Mouse (Mus musculus): ENCODE results near the gene Gm39653. TPM values are rescaled to one million over a fixed set of nuclear protein-coding genes. Genes with fewer than 3 reads are reported as not detected.

Gm39653 gene
- polyA plus RNA-seq, 1 experiment, result not detected

DNA sequence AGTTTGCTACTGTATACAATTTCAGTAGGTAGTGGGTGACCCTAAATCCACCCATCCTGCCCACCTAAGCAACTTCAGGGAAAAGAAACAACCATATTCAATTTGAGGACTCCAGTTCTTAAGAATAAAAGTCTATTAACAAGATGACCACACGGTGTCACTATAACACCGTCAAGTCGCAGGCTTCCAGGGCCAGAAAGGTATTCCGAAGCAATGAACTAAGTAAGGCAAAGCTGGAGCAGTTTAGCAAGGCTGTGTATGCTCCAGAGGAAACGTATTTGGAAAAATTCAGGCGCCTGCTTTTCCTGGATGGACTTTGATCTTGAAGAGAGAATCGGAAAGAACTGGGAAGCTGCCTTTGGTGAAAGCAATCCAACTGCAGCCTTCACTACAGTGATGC lies 43.8 kb downstream of the Gm39653 start:
- WGBS, result 2% methylated on average over 7 of the region's 7 CpGs
- TF ChIP-seq CTCF (IDR thresholded peaks at IDR 0.05; ENCODE audit: borderline replicate concordance, insufficient read depth, low read depth, low read length) (peak; percentile 79), POLR2A (IDR thresholded peaks at IDR 0.05; ENCODE audit: borderline replicate concordance, insufficient read depth, low read length) (no peak)
- Histone ChIP-seq H3K27ac (ENCODE audit: insufficient read depth, low read length) (no peak overlapping the region), H3K4me3 (replicated peaks; ENCODE audit: insufficient read depth, low read depth, low read length) (no peak overlapping the region), H3K4me1 (ENCODE audit: control insufficient read depth, insufficient read depth, low read length) (no peaks in the 10 kb centered on the region), H3K27me3 (ENCODE audit: control insufficient read depth, insufficient read depth, low read length) (no peaks in the 10 kb centered on the region)
- peak; percentile 33 to 51 for DNase-seq

DNA sequence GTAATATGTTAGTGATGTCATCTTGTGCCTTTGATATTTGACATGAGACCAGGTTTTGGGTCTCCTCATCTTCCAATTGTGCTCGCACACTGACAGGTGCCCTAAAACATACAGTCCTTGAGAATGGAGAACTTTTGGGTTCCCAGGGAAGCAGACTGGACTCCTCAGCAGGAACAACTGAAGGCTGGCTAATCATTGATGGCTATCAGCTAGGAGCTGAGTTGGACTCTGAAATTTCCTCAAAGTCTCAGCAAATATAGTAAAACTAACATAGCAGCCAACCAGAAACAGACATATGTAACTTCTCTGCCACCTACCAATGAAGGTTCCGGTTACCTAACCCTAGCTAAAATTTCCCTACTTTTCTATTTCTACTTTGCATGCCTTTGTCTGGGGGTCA lies 50.3 kb downstream of the Gm39653 start:
- no peak for TF ChIP-seq POLR2A (IDR thresholded peaks at IDR 0.05; ENCODE audit: borderline replicate concordance, insufficient read depth, low read length)
- TF ChIP-seq CTCF (IDR thresholded peaks at IDR 0.05; ENCODE audit: borderline replicate concordance, insufficient read depth, low read depth, low read length), result no peak
- 99% methylated on average over 2 of the region's 2 CpGs for WGBS
- Histone ChIP-seq H3K27me3 (ENCODE audit: control insufficient read depth, insufficient read depth, low read length) (no peaks in the 10 kb centered on the region), H3K27ac (ENCODE audit: insufficient read depth, low read length) (no peak overlapping the region), H3K4me1 (ENCODE audit: control insufficient read depth, insufficient read depth, low read length) (no peaks in the 10 kb centered on the region), H3K4me3 (replicated peaks; ENCODE audit: insufficient read depth, low read depth, low read length) (no peak overlapping the region)
- DNase-seq, result no peak

DNA sequence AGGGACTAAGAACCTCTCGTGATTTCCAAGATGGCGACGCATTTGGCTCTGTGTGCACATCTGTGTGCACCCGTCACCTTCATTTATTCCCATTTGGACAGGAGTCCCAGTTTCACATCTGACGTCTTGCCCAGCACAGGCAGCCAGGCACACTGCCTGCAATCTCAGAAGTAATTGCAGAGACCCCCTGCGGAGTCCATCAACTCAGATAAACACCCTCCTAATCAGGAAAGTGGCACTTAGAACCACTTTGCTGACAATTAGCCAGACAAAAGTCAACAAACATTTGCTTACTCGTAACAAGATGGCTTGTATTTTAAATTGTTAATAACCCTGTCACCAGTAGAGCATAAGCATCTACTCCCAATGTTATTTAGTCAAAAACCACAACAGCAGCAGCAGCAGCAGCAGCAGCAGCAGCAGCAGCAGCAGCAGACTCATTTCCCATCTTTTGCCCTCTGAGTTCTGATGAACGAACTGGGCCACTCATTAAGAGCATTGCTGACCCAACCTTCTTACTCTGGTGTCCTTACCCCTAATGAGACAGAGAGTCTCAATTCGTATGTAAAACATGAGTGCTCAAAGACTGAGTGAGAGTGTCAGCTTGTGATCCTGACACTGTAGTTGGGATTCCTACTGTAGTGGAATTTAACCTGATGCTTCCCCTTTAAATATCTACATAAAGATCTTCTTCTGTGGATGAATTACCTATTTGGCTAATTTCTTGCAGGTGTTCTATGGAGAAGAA lies 51.6 kb downstream of the Gm39653 start:
- WGBS, result 19% methylated on average over 9 of the region's 9 CpGs
- Histone ChIP-seq H3K4me1 (ENCODE audit: control insufficient read depth, insufficient read depth, low read length) (no peaks in the 10 kb centered on the region), H3K27ac (ENCODE audit: insufficient read depth, low read length) (no peak overlapping the region), H3K4me3 (replicated peaks; ENCODE audit: insufficient read depth, low read depth, low read length) (no peak overlapping the region), H3K27me3 (ENCODE audit: control insufficient read depth, insufficient read depth, low read length) (no peaks in the 10 kb centered on the region)
- TF ChIP-seq POLR2A (IDR thresholded peaks at IDR 0.05; ENCODE audit: borderline replicate concordance, insufficient read depth, low read length), result no peak
- no peak for DNase-seq

DNA sequence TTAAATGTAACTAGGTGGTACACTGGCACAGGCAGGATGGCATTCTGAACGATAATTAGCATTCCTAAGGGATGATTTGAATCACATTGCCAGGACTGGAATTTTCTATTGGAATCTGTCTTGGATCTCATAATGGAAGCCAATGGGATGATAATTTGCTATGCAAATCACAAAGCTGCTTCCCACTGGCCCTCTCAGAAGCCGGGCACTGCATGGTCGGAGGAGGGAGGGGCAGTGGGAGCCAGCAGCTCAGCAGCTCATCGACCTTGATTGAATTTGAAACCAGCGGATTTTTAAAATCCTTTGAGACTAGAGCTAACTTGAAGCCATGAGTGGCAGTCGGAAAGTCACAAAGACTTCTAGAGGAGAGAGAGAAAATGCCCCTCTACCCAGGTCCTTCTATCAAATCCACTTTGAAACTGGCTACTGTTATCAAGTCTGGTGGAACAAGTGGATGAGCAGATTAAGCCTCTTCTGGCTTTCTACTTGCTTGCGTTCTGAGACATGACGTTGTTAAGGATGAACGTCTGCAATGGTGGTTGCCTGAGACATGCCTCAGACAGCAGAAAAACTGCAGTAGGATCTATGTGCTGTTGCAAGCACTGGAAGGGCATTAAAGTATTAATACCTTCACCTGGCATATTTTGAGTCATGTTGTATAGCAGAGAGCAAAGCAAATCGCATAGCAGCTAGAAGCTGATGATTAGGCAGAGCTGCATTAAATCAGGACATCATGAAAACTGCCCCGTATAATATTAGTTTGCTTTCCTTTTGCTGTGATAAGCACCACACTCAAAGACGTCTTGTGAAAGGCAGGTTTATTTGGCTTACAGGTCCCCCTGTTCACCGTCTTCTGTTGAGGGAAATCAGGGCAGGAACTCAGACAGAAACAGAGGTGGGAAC lies 52.4 kb downstream of the Gm39653 start:
- WGBS, result 9% methylated on average over 13 of the region's 13 CpGs
- peak in 1 of 2 experiments; percentile 4 for DNase-seq

GRCm38 (mm10) chr1:63668852-63669160 lies 53.0 kb downstream of the Gm39653 start:
- H3K27ac ChIP-seq (ENCODE audit: insufficient read depth, low read length), result no peak overlapping the region
- WGBS, result 0% methylated on average over 3 of the region's 3 CpGs
- H3K4me1 ChIP-seq (ENCODE audit: control insufficient read depth, insufficient read depth, low read length), result no peaks in the 10 kb centered on the region
- TF ChIP-seq CTCF (IDR thresholded peaks at IDR 0.05; ENCODE audit: borderline replicate concordance, insufficient read depth, low read depth, low read length) (peak; percentile 40; the same call in 1 of the 2 replicates), POLR2A (IDR thresholded peaks at IDR 0.05; ENCODE audit: borderline replicate concordance, insufficient read depth, low read length) (no peak)
- H3K4me3 ChIP-seq (replicated peaks; ENCODE audit: insufficient read depth, low read depth, low read length), result peak overlapping the region; percentile 48
- H3K27me3 ChIP-seq (ENCODE audit: control insufficient read depth, insufficient read depth, low read length), result no peaks in the 10 kb centered on the region
- peak in 1 of 2 experiments; percentile 47 for DNase-seq

More for the DNA sequence above, 52.4 kb downstream of the Gm39653 start:
- Histone ChIP-seq H3K4me3 (replicated peaks; ENCODE audit: insufficient read depth, low read depth, low read length) (peak overlapping the region; percentile 48), H3K27ac (ENCODE audit: insufficient read depth, low read length) (no peak overlapping the region), H3K4me1 (ENCODE audit: control insufficient read depth, insufficient read depth, low read length) (no peaks in the 10 kb centered on the region), H3K27me3 (ENCODE audit: control insufficient read depth, insufficient read depth, low read length) (no peaks in the 10 kb centered on the region)
- TF ChIP-seq CTCF (IDR thresholded peaks at IDR 0.05; ENCODE audit: borderline replicate concordance, insufficient read depth, low read depth, low read length) (no peak), POLR2A (IDR thresholded peaks at IDR 0.05; ENCODE audit: borderline replicate concordance, insufficient read depth, low read length) (no peak)

Other genes starting within 250 kb of the Gm39653 start
- gene Adam23, start 170.1 kb upstream of the Gm39653 start, polyA plus RNA-seq (2012; rRNA removed), result 116 and 124 TPM in 2 replicates
- 0.05 and 0.08 TPM in 2 replicates for gene Dytn, start 71.0 kb downstream of the Gm39653 start, polyA plus RNA-seq (2012; rRNA removed)
- gene Mdh1b, start 114.3 kb downstream of the Gm39653 start, polyA plus RNA-seq (2012; rRNA removed), result 0.56 and 0.93 TPM in 2 replicates
- 27.2 and 28.0 TPM in 2 replicates for gene Fastkd2, start 114.6 kb downstream of the Gm39653 start, polyA plus RNA-seq (2012; rRNA removed)
- gene 4933402D24Rik, start 153.3 kb downstream of the Gm39653 start, polyA plus RNA-seq (2012; rRNA removed), result 0.13 TPM in 2 replicates

All from cerebellum, adult 2 months (tissue).